Mouse (Mus musculus) limb, embryonic 10.5 days (tissue): ENCODE data around the gene Slc12a5. TPM values are rescaled to one million over a fixed set of nuclear protein-coding genes. Genes with fewer than 3 reads are reported as not detected.
A peak's percentile ranks its signal among the peaks of the same experiment; 100 is the strongest.

Source experiments
- DNase-seq: peaks from one replicate; pipeline ENCODE4 v3.0.0-alpha.2; 2017; ENCODE audit warnings: low spot score
- H3K27ac ChIP-seq: fragments of 300-500 bp; sonication (generic); 2 replicates; pipeline ENCODE4 v1.5.1; 2016; ENCODE audit warnings: mild to moderate bottlenecking
- H3K27me3 ChIP-seq: fragments of 300-500 bp; sonication (generic); 2 replicates; pipeline ENCODE4 v1.6.1; 2016; ENCODE audit warnings: low read depth, mild to moderate bottlenecking; ENCODE audit not compliant: poor library complexity, severe bottlenecking
- H3K36me3 ChIP-seq: fragments of 300-500 bp; sonication (generic); 2 replicates; pipeline ENCODE4 v1.6.1; 2016; ENCODE audit warnings: mild to moderate bottlenecking, moderate library complexity
- H3K4me1 ChIP-seq: fragments of 300-500 bp; sonication (generic); 2 replicates; pipeline ENCODE4 v1.6.1; 2016
- H3K4me3 ChIP-seq: fragments of 300-500 bp; sonication (generic); 2 replicates; pipeline ENCODE4 v1.5.1; 2016; ENCODE audit warnings: mild to moderate bottlenecking, moderate library complexity
- H3K9me3 ChIP-seq: fragments of 300-500 bp; sonication (generic); replicated peaks from 2 replicates; pipeline ENCODE4 v1.6.1; 2016; ENCODE audit warnings: mild to moderate bottlenecking
- WGBS: fragments of 180-500 bp; shearing (Covaris S2); methylation state at CpG from one replicate; pipeline ENCODE4 v1.1.7; 2016; 5-methylcytosine and 5-hydroxymethylcytosine counted together
- polyA plus RNA-seq: library from polyadenylated mRNA; unstranded; fragments of >200 nt; fragmentation: Nextera tagmentation; extraction: Ambion mirVana; gene quantifications from 2 replicates; pipeline ENCODE4 v1.2.1, GENCODE M21; 2016

The Slc12a5 gene
- polyA plus RNA-seq, 1 experiment from 2014 or later, result 0.83 TPM

- Histone ChIP-seq H3K27me3 (peaks cover 31% of the 10 kb centered on the region), H3K4me1 (peaks cover 14% of the 10 kb centered on the region; the same call in 1 of the 2 replicates), H3K36me3 (no peaks in the 10 kb centered on the region), H3K4me3 (no peak overlapping the region), H3K9me3 (no peaks in the 10 kb centered on the region), H3K27ac (no peak overlapping the region)
- 67% methylated on average over 11 of the region's 11 CpGs for WGBS
- DNase-seq, result no peak
Observed at GRCm38 (mm10) chr2:164930706-164931581, 29.7 kb upstream of the Slc12a5 start.

- H3K4me3 ChIP-seq, result no peak overlapping the region
- 43% methylated on average over 10 of the region's 10 CpGs for WGBS
- no peaks in the 10 kb centered on the region for H3K36me3 ChIP-seq
- DNase-seq, result no peak
- H3K9me3 ChIP-seq, result no peaks in the 10 kb centered on the region
- H3K27ac ChIP-seq, result no peak overlapping the region
- peaks cover 57% of the 10 kb centered on the region for H3K27me3 ChIP-seq
- H3K4me1 ChIP-seq, result peaks cover 17% of the 10 kb centered on the region
Observed at GRCm38 (mm10) chr2:164933534-164933933, 27.1 kb upstream of the Slc12a5 start.

- Histone ChIP-seq H3K36me3 (no peaks in the 10 kb centered on the region), H3K4me1 (peaks cover 34% of the 10 kb centered on the region), H3K4me3 (no peak overlapping the region), H3K27ac (no peak overlapping the region), H3K27me3 (peaks cover 81% of the 10 kb centered on the region), H3K9me3 (no peaks in the 10 kb centered on the region)
- no peak for DNase-seq
- 79% methylated on average over 4 of the region's 4 CpGs for WGBS
Observed at GRCm38 (mm10) chr2:164935991-164936390, 24.6 kb upstream of the Slc12a5 start.

GRCm38 (mm10) chr2:164938146-164939091 is 22.2 kb upstream of the Slc12a5 start:
- peak overlapping the region; percentile 48 for H3K4me3 ChIP-seq
- WGBS, result 3% methylated on average over 39 of the region's 39 CpGs
- H3K27me3 ChIP-seq, result peaks cover 74% of the 10 kb centered on the region
- peak; percentile 57 for DNase-seq
- H3K4me1 ChIP-seq, result peaks cover 51% of the 10 kb centered on the region
- H3K27ac ChIP-seq, result peak overlapping the region; percentile 43
- no peaks in the 10 kb centered on the region for H3K36me3 ChIP-seq
- no peaks in the 10 kb centered on the region for H3K9me3 ChIP-seq

- peaks cover 73% of the 10 kb centered on the region for H3K27me3 ChIP-seq
- H3K27ac ChIP-seq, result peak overlapping the region; percentile 43; the same call in 1 of the 2 replicates
- DNase-seq, result no peak
- H3K9me3 ChIP-seq, result no peaks in the 10 kb centered on the region
- 2% methylated on average over 11 of the region's 11 CpGs for WGBS
- peak overlapping the region; percentile 48 for H3K4me3 ChIP-seq
- no peaks in the 10 kb centered on the region for H3K36me3 ChIP-seq
- peaks cover 51% of the 10 kb centered on the region for H3K4me1 ChIP-seq
Observed at GRCm38 (mm10) chr2:164939106-164939505, 21.5 kb upstream of the Slc12a5 start.

GRCm38 (mm10) chr2:164940140-164940830 is 20.3 kb upstream of the Slc12a5 start, which contains the start of gene Mmp9:
Gene Mmp9 (plus strand): TSS chr2:164940780.
- Histone ChIP-seq H3K27me3 (peaks cover 61% of the 10 kb centered on the region), H3K9me3 (no peaks in the 10 kb centered on the region), H3K4me1 (peaks cover 51% of the 10 kb centered on the region), H3K4me3 (no peak within 1 kb of the TSS; the same call in 1 of the 2 replicates), H3K27ac (0 out of 2 replicates have a peak within 1 kb of the TSS, but pooled peaks have one; percentile 5), H3K36me3 (no peaks in the 10 kb centered on the region)
- 25% methylated on average over 10 of the region's 10 CpGs for WGBS
- DNase-seq, result peak; percentile 37

- Histone ChIP-seq H3K4me3 (no peak overlapping the region), H3K27me3 (peaks cover 54% of the 10 kb centered on the region), H3K9me3 (no peaks in the 10 kb centered on the region), H3K36me3 (no peaks in the 10 kb centered on the region), H3K4me1 (peaks cover 55% of the 10 kb centered on the region), H3K27ac (peak overlapping the region; percentile 47)
- 16% methylated on average over 5 of the region's 5 CpGs for WGBS
- no peak for DNase-seq
Observed at GRCm38 (mm10) chr2:164942692-164943290, 17.8 kb upstream of the Slc12a5 start.

- no peaks in the 10 kb centered on the region for H3K36me3 ChIP-seq
- whole genome bisulfite sequencing, result 30% methylated on average over 4 of the region's 4 CpGs
- H3K27ac ChIP-seq, result no peak overlapping the region
- no peak for DNase-seq
- H3K4me1 ChIP-seq, result peaks cover 33% of the 10 kb centered on the region
- no peak overlapping the region for H3K4me3 ChIP-seq
- H3K9me3 ChIP-seq, result no peaks in the 10 kb centered on the region
- H3K27me3 ChIP-seq, result peaks cover 66% of the 10 kb centered on the region
Observed at GRCm38 (mm10) chr2:164947506-164947905, 13.1 kb upstream of the Slc12a5 start.

GRCm38 (mm10) chr2:164947930-164948329 is 12.7 kb upstream of the Slc12a5 start:
- 7% methylated on average over 7 of the region's 7 CpGs for WGBS
- no peak for DNase-seq
- H3K36me3 ChIP-seq, result no peaks in the 10 kb centered on the region
- no peaks in the 10 kb centered on the region for H3K9me3 ChIP-seq
- no peak overlapping the region for H3K4me3 ChIP-seq
- peaks cover 70% of the 10 kb centered on the region for H3K27me3 ChIP-seq
- H3K4me1 ChIP-seq, result peaks cover 31% of the 10 kb centered on the region
- H3K27ac ChIP-seq, result no peak overlapping the region

- WGBS, result 7% methylated on average over 25 of the region's 25 CpGs
- no peak for DNase-seq
- peak overlapping the region; percentile 20; the same call in 1 of the 2 replicates for H3K4me3 ChIP-seq
- H3K27ac ChIP-seq, result no peak overlapping the region
- no peaks in the 10 kb centered on the region for H3K9me3 ChIP-seq
- H3K4me1 ChIP-seq, result peaks cover 33% of the 10 kb centered on the region
- H3K27me3 ChIP-seq, result peaks cover 80% of the 10 kb centered on the region
- H3K36me3 ChIP-seq, result no peaks in the 10 kb centered on the region
Observed at GRCm38 (mm10) chr2:164948962-164949361, 11.6 kb upstream of the Slc12a5 start.

- no peak overlapping the region for H3K4me3 ChIP-seq
- peaks cover 33% of the 10 kb centered on the region for H3K4me1 ChIP-seq
- peaks cover 90% of the 10 kb centered on the region for H3K27me3 ChIP-seq
- 28% methylated on average over 13 of the region's 13 CpGs for WGBS
- no peak for DNase-seq
- no peaks in the 10 kb centered on the region for H3K9me3 ChIP-seq
- H3K36me3 ChIP-seq, result no peaks in the 10 kb centered on the region
- H3K27ac ChIP-seq, result no peak overlapping the region
Observed at GRCm38 (mm10) chr2:164950501-164950900, 10.1 kb upstream of the Slc12a5 start.

- H3K27ac ChIP-seq, result no peak overlapping the region
- no peaks in the 10 kb centered on the region for H3K36me3 ChIP-seq
- 82% methylated on average over 4 of the region's 4 CpGs for WGBS
- no peak overlapping the region for H3K4me3 ChIP-seq
- H3K4me1 ChIP-seq, result peaks cover 33% of the 10 kb centered on the region
- peaks cover 91% of the 10 kb centered on the region for H3K27me3 ChIP-seq
- DNase-seq, result no peak
- H3K9me3 ChIP-seq, result no peaks in the 10 kb centered on the region
Observed at GRCm38 (mm10) chr2:164951745-164952144, 8.9 kb upstream of the Slc12a5 start.
